Mouse (Mus musculus) MEL (cell line): ENCODE results near the gene Fscn1.

ENCODE experiments used
- CHD2 ChIP-seq: IDR thresholded peaks from 2 replicates; pipeline ENCODE4 v1.6.1; 2011; ENCODE audit warnings: low read length, improper control_type of control experiment
- EP300 ChIP-seq, 2 experiments: IDR thresholded peaks; 2 replicates each; pipeline ENCODE4 v1.6.1; 2011; ENCODE audit warnings: improper control_type of control experiment in 2 of 2, low read length in 2 of 2, low read depth in 1 of 2, mild to moderate bottlenecking in 1 of 2
- MEF2A ChIP-seq: IDR thresholded peaks from 2 replicates; pipeline ENCODE4 v1.6.1; 2014; ENCODE audit warnings: low read depth, mild to moderate bottlenecking, inconsistent platforms, low read length, improper control_type of control experiment; ENCODE audit not compliant: poor library complexity, insufficient replicate concordance, severe bottlenecking; ENCODE audit errors: extremely low read depth
- MYB ChIP-seq: IDR thresholded peaks from 2 replicates; pipeline ENCODE4 v1.6.1; 2011; ENCODE audit warnings: mild to moderate bottlenecking, low read depth, low read length, improper control_type of control experiment
- POLR2A ChIP-seq, 2 experiments: IDR thresholded peaks; 2 replicates each; pipeline ENCODE4 v1.6.1; 2011 to 2012; ENCODE audit warnings: low read length in 2 of 2, mild to moderate bottlenecking in 2 of 2, control low read depth in 1 of 2, improper control_type of control experiment in 1 of 2, low read depth in 1 of 2, moderate library complexity in 1 of 2; ENCODE audit not compliant: control insufficient read depth in 1 of 2, insufficient read depth in 1 of 2, poor library complexity in 1 of 2
- USF1 ChIP-seq: IDR thresholded peaks from 2 replicates; pipeline ENCODE4 v1.6.1; 2014; ENCODE audit warnings: low read depth, mild to moderate bottlenecking, inconsistent platforms, low read length, improper control_type of control experiment, moderate library complexity

GRCm38 (mm10) chr5:142983174-142983573 is 23.0 kb downstream of the Fscn1 start:
- TF ChIP-seq MEF2A (no peak), POLR2A (IDR thresholded peaks at IDR 0.05; ENCODE audit: control insufficient read depth in 1 of 2, insufficient read depth in 1 of 2, low read depth in 1 of 2, low read length in 2 of 2, poor library complexity in 1 of 2) (no peak), CHD2 (no peak), EP300 (IDR thresholded peaks at IDR 0.05; ENCODE audit: low read depth in 1 of 2, low read length in 2 of 2) (no peak), USF1 (no peak), MYB (no peak)
